Mouse (Mus musculus) embryo, embryonic 11 days (tissue): Measurements from ENCODE around the gene Ofcc1.
A peak's percentile ranks its signal among the peaks of the same experiment; 100 is the strongest.

Experiments
- DNase-seq: peaks from one replicate; pipeline ENCODE4 v3.0.0-alpha.2; 2015

The Ofcc1 gene

DNA sequence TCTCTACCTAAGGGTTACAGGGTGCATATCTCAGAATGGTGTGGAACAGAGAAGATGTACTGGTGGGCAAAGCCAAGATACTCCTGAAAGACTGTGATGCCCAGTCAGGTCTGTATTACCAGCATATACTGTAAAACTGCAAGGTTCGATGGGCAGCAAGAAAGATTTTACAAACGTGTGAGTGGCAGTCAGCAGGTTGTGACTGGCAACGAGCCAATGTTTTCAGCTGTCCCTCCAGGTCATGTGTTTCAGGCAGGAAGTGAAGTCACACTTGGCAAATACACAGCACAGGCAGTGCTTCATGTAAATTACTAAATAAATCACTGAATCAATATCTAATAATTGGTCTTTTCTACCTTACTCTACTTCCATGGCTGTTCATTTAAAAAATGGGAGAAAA, at the start of gene Ofcc1:
Gene Ofcc1 (minus strand): TSS at position 163 of the 400 bp plus-strand sequence.
- DNase-seq, result no peak

GRCm38 (mm10) chr13:40390120-40390519, 28.9 kb upstream of the Ofcc1 start:
- no peak for DNase-seq

DNA sequence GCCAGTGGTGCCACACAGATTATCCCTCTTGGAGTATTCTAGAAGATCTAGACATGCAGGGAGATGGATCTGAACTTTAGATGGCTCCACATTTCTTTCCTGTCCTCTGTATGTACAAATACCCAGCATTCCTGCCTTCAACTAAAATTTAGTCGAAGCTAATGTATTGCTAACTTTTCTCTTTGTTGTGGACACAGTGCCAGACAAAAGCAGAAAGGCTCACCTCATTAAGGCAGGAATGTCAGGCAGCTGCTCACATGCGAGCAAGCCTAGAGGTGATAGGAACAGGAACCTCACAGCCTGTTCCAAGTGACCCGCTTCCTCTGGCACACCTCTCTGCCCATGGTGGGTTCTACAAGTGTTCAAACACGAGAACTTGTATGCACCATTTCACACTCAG, 26.2 kb upstream of the Ofcc1 start:
- no peak for DNase-seq

- DNase-seq, result peak; percentile 19
These were observed 23.7 kb upstream of the Ofcc1 start for GRCm38 (mm10) chr13:40384962-40385361.

- DNase-seq, result no peak
These were observed 15.5 kb upstream of the Ofcc1 start for GRCm38 (mm10) chr13:40376773-40377172.

GRCm38 (mm10) chr13:40366762-40367161, 5.5 kb upstream of the Ofcc1 start:
- no peak for DNase-seq

DNA sequence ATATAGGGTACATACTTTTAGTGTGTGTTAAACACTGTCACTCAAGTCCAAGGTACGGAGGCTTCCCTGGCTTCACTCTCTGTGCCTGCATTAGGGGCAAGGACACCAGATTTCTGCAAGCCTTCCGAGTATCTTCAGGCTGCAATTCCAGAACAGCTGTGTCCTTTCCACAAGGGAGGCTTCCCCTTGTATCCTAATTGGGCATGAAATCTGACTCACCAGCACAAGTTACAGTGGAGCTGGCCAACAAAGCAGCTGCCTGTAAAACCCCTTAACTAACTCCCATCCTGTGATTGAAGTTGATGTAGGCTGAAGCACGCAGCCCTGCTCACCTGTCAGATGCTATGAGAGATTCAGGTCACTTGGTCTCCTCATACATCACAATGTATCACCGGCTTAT, 3.6 kb upstream of the Ofcc1 start:
- no peak for DNase-seq

- no peak for DNase-seq
These were observed 558 bp downstream of the Ofcc1 start for GRCm38 (mm10) chr13:40360692-40361091.

DNA sequence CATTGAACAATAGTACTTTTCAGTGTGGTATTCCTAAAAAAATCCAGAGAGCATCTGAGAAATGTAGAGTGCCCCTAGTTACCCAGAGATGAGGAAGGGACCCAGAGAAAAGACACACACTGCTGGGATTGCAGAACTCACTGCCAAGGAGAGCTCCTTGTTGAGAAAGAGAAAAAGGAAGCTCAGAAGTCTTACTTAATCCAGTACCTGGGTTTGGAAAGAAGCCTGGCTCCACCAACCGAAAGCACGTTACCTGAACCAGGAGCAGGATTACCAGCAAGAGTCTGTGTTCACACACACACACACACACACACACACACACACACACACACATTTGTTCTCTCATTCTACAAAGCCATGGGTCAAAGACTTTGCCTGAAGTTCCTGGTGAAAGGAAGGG, 14.2 kb downstream of the Ofcc1 start:
- DNase-seq, result no peak

GRCm38 (mm10) chr13:40323301-40323700, 37.9 kb downstream of the Ofcc1 start:
- no peak for DNase-seq

DNA sequence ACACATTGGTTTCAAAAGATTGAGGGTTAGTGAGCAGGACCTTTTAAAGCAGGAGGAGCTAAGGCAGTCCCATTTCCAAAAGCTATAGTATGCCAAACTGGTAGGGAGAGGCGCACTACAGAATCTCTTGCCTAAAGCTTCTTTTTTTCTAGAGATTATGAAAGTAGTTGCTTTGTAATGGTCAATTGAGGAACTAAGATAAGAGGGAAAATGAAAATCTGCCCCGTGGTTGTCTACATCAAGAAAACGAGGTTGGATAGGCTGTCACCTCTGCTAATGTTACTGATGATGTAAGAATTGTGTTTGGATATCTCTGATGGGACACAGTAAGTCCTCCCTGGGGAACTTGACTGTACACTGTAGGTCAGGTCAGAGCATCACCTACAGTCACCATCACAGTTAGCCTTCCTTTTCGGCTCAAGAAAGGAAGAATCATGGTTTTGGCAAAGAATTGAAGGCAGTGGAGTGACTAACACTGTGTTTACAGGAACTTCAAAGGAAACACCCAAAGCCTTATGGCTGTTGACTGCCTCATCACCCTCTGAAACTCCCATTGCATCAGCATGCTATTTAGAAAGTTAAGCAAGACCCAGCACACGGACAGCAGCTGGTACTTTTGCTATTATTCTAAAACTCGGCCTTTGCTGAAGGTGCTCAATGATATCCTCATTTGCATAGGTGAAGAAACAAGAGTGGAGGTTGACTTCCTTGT, 40.3 kb downstream of the Ofcc1 start:
- no peak for DNase-seq

- no peak for DNase-seq
These were observed 43.5 kb downstream of the Ofcc1 start for GRCm38 (mm10) chr13:40317731-40318130.

GRCm38 (mm10) chr13:40315158-40315792, 46.0 kb downstream of the Ofcc1 start:
- no peak for DNase-seq

DNA sequence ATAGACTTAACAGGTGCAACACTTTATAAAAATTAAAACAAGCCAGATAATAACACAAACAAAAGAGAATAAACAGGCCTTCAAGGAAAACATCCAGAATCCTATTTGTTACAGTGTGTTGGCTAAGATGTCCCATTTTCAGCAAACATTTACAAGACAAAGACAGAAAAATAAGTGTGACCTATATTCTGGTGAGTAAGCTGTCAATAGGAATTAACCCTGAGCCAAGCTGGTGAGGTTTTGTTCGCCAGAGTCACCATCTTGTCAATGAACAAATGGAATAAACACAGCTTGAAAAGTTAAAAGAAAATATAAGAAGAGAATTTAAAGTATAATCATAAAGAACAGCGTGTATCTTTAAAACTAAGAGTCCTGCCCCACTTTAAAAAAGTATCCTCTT, 68.4 kb downstream of the Ofcc1 start:
- DNase-seq, result no peak

DNA sequence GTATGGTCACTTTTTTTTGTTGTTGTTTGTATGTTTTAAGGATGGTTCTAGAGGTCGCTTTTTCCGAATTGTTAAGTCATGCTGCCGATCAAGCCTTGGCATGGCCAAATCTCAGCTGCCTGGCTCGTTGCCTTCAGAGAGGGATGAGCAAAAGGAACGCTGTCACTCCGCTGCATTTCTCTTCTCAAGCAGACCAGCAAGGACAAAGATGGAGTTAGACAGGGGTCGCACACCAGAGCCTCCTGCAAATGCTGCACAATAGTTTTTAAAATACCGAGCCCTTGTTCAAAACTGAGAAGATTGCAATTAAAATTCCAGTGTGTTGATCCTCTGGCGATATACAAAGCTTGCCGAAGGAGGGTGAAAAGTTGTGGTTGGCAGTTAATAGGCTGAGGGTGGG, 70.4 kb downstream of the Ofcc1 start:
- DNase-seq, result no peak

DNA sequence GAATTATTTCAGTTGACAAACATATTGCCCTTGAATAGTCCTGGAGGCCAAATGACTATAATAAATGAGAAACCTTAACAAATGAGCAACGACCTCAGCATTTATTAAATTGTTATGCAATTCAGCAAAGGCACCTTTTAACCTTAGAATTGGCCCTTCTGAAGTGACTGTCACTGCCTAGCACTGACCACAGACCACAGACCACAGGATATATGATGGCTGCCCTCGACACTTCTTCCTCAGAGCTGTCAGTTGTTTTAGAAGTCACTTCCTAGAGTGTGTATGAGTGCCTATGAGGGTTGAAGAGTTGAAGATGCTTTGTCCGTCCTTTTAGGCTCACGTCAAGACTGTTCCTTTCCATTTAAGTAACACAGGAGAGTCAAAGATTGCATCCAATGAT, 72.6 kb downstream of the Ofcc1 start:
- no peak for DNase-seq

DNA sequence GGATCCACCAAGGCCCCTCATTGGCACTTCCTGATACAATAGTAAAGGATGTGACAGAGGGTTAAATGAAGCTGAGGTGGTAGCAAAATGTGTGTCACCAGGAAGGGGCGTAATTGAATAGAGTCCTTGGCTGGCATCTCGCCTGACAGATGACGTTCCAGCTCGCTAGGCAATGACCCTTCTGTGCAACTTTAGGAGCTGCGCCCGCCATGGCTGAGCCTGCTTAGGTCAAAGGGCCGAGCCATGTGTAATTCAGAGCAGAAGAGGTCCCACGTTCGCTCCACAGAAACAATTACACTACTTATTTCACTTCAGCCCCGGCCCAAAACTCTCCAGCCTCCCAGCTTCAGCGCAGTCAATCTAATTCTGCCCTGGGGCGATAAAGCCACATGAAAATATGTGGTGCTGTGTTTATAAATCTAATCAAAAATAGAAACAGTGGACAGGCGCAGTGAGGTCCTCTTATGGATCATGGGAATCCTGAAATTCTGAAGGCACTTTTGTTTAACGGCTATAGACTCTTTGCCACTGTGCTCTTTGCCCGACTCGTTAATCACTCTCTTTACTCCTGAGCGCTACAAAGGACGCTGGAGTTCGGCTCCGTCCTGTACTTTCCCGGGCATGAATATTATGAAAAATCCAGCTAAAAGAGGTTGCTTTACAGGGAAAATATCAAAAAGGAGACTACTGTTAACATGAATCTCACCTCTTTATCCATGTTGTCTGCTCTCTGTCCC, 73.8 kb downstream of the Ofcc1 start:
- DNase-seq, result peak; percentile 69

- DNase-seq, result peak; percentile 9
These were observed 75.9 kb downstream of the Ofcc1 start for GRCm38 (mm10) chr13:40285234-40285791.

DNA sequence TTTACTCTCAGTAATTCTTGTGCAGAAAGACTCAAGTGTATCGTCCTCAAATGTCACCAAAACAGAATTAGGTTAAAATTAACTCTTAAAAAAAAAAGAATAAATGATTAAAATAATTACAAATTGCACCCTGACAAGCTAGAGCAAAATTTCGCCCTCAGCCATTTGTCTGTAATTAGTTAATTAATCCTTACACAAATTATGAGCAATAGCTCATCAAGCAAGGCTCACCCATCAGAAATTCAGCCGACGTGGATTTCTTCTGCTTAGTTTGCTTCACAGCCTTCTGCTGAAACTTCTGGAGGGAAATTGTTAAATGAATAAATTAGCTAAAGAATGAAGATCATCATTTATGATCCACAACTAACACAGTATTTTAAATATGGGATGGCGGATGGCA, 80.6 kb downstream of the Ofcc1 start:
- DNase-seq, result no peak

DNA sequence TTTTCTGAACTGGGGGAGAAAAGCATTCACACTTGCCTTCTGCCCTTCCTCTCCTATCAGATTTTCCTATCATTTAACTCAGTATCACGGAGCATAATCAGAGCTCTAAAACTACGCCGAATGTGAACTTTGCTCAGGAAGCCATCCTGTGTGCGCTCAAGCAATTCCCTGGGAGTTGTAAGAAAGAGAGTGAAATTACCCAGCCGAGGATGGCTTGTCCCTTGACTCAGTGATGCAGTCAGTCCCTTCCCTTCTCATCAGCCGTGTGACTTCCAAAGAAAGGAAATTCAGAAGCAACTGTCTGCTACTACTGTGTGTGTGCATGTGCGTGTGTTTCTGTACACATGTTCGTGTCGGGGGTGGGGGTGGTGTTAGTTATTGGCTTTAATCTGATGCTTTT, 93.7 kb downstream of the Ofcc1 start:
- DNase-seq, result no peak

- DNase-seq, result peak; percentile 33
These were observed 98.0 kb downstream of the Ofcc1 start for GRCm38 (mm10) chr13:40263087-40263807.

GRCm38 (mm10) chr13:40258757-40259156, 102.5 kb downstream of the Ofcc1 start:
- DNase-seq, result no peak

DNA sequence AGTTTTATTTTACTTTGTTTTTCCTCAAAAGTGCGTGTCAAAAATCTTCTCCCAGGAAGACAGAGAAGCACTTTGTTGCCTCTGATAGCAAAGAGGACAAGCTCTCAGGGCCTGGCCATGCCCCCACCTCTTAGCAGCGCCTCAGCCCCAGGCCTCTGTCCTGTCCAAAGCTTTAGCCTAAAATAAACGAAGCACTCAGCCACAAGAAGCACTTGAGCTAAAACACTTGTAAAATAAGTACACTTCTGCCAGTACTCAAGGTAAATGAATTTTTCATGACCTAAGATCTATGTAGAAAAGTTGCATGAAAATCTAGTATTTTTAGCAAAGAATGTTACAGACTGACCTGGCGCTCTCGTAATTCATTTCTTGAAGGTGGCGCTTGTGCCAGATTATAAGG, 117.4 kb downstream of the Ofcc1 start:
- DNase-seq, result no peak
